Mouse (Mus musculus) retina, embryonic 14.5 days (tissue): ENCODE results near the gene Galp.
"Not testable (repeated sequence)": the region's sequence is repeated elsewhere in the genome, so short reads cannot be mapped to it uniquely, and the experiment has no call there.

ENCODE experiments used
- DNase-seq: peaks from one replicate; pipeline ENCODE4 v3.0.0-alpha.2; 2015; ENCODE audit warnings: low spot score

Gene Galp

GRCm38 (mm10) chr7:6196790-6197189 lies at the start of gene Galp:
Galp (plus strand) TSS chr7:6197090.
- no peak for DNase-seq

GRCm38 (mm10) chr7:6147688-6148087 lies 49.2 kb upstream of the Galp start:
- DNase-seq: no peak

DNA sequence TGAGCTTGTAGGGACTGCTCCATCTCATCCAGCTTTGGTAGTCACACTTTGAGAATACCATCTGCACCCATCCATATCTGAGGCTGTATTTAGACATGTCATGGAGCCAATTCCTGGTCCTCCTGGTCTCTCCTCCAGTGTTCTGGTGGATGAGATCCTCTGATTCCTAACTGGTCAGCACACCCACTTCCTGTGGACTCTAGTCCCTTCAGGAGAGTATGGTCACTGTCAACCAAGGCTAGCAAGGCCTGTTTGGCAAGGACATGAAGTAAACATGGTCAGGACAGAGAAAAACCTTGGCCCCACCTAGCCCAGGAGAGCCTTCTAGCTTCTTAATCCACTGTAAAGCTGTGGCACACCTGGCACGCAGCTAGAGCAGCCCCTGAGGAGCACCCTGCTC lies 45.6 kb upstream of the Galp start:
- DNase-seq: no peak

- DNase-seq: no peak
These were observed 44.9 kb upstream of the Galp start for GRCm38 (mm10) chr7:6152036-6152435.

- DNase-seq: no peak
These were observed 43.8 kb upstream of the Galp start for GRCm38 (mm10) chr7:6153131-6153530.

DNA sequence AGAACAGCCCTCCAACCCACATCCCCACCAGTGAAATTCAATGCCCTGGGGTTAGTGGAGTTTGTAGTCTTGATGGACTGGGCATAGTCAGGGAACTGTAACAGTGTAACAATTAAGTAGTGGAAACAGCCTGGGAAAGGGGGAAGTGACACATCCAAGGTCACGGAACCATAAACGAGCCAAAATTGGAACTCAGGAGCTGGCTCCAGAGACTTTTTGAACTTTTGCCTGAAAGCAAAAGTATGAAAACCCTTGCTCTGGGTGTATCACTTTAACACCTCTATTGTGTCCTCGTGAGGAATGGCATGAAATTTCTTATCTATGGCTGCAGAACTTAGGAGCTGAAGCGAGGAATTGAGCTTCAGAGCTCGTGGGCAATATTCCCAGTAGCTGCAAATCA lies 42.7 kb upstream of the Galp start:
- no peak for DNase-seq

GRCm38 (mm10) chr7:6155031-6155872 lies 41.6 kb upstream of the Galp start:
- DNase-seq: peak; percentile 81

DNA sequence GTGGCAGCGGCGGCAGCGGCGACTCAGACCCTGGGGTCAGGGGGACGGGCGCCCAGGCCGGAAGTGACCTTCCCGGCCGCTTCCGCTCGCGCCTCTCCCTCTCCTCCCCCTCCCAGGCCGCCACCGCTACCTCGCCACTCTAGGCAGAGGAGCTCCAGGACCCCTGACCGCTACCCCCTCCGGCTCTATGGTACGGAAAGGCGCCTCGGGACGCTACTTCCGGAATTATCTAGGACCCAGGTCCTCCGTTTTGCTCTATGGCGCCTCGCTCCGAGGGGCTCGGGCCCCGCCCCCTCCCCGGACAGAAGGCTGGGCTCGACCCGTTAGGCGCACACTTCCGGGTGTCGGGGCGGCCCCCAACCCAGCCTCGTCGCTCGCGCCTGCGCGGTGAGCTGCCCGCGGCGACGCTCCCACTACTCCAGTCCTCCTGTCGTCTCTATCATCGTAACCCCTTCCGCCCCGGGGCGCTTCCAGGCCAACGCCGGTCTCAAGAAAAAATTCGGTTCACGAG lies 40.9 kb upstream of the Galp start, which contains the start of gene Zfp787:
Zfp787 (minus strand) TSS at position 97 of the 511 bp plus-strand sequence.
- DNase-seq: peak; percentile 97

- no peak for DNase-seq
These were observed 39.9 kb upstream of the Galp start for GRCm38 (mm10) chr7:6156901-6157472.

GRCm38 (mm10) chr7:6157479-6157878 lies 39.4 kb upstream of the Galp start:
- no peak for DNase-seq

DNA sequence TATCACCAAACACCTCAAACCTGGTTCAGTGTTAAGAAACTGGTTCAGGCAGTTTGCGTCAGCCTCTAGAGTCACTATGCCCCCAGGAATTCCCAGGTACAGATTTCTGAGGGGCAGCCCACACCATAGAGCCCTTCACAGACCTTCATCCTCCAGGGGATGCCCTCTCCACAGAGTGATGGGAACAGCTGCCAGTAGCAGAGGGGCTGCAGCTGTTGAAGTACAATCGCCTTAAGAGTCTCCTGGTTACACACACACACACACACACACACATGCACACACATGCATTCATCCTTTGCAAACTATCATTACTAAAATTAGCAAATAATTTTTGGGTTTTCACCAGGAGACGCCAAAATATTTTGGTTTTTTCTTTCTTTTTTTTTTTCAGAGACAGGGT lies 37.3 kb upstream of the Galp start:
- no peak for DNase-seq

GRCm38 (mm10) chr7:6161541-6161940 lies 35.3 kb upstream of the Galp start:
- DNase-seq: no peak

DNA sequence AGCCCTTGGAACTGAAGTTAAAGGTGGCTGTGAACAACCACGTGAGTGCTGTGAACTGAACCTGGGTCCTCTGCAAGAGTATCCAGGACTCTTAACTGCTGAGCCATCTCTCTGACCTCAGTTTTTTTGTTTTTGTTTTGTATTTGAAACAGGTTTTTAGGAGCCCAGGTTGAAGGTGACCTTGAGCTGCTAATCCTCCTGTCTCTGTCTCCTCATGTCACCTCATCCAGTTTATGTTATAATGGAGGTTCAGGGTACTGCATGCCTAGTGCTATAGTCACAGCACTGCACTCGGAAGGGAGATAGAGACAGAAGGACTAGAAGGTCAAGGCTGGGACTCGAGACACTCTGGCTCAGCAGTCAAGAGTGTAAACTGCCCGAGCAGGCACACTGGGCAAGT lies 34.7 kb upstream of the Galp start:
- no peak for DNase-seq

GRCm38 (mm10) chr7:6164671-6165070 lies 32.2 kb upstream of the Galp start:
- no peak for DNase-seq

- DNase-seq: no peak
These were observed 27.5 kb upstream of the Galp start for GRCm38 (mm10) chr7:6169403-6169802.

GRCm38 (mm10) chr7:6170391-6170790 lies 26.5 kb upstream of the Galp start:
- DNase-seq: no peak

DNA sequence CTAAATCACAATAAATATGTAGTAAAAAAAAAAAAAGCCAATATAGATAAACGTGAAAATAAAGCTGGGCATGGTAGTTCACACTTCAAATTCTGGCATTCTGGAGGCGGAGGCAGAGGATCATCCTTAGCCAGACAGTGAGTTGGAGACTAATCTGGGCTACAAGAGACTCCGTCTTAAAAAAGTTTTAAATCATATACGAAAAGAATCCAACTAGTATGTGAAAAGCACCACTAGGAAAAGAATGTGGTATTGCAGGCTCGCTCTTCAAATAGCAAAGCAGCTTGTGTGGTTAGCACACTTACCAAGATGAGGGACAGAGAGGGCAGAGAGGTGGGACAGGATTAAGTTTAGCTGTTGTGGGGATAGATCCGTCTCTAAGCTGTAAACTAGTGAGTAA lies 26.0 kb upstream of the Galp start:
- no peak for DNase-seq

DNA sequence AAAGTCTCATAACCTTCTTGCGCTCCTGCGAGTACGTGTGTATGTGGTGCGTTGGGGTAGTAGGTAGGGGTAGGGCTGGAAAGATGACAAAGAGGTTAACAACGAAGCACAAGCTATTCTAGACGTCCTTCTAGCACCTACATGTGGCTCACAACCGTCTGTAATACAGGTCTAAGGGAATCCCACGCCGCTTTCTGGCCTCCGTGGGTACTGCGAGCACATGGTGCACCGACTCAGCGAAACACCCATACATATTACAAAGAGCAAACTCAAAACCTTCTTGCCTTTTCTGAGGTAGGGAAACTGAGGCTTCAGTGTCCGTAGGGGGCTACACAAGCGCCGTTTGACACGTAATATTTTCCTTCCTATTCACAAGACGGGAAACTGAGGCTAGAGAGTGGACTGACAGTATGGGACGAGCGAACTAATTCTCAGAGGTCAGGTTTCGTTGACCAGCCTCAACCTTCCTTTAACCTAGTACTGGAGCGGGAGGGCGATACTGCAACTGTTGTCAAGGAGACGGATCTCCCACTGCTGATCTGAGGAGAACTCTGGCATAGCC lies 25.4 kb upstream of the Galp start:
- DNase-seq: peak; percentile 71

GRCm38 (mm10) chr7:6172006-6172649 lies 24.8 kb upstream of the Galp start, which contains the start of gene Zfp444:
Zfp444 (plus strand) TSS chr7:6172226.
- DNase-seq: peak; percentile 98

DNA sequence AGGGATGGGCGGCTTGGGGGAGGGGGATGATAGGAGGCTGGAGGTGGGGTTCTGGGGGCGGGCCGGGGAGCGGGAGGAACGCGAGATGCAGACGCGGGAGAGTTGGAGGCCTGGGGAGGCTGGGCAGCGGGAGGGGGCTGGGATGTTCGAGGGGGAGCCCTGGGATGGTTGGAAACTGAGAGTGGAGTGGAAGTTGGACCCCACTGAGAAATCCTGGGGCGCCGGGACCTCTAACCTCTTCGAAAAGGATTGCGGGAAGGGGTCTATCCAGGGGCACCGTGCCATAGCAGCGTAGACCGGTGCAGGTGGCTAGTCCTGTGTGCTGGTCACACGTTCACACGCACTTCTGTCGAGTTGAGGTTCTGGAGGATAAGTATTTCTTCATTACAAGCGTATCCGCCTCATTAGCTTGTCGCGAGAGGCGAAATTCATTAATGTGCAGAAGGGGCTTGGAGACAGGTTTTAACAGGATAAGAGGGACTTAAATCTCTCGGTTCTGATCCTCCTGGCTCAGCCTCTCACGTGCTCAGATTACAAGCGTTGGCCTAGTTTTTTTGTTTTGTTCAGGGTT lies 24.1 kb upstream of the Galp start:
- no peak for DNase-seq

DNA sequence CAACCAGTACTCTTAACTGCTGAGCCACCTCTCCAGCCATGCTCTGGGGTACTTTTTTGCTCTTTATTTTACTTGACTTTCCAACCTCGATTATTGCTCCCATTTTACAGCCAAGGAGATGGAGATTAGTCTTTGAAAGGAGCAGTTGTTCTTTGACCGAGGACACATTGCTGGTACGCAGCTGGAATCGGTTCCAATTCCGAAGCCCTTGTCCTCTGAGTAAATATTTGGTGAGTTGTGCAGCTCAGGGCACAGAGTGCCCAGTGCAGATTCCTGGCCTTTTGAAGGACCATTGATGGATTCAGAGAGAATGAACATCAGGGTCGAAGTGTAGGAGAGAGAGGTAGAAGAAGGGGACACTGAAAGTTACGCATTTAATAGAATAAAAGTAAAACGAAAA lies 23.0 kb upstream of the Galp start:
- DNase-seq: no peak

DNA sequence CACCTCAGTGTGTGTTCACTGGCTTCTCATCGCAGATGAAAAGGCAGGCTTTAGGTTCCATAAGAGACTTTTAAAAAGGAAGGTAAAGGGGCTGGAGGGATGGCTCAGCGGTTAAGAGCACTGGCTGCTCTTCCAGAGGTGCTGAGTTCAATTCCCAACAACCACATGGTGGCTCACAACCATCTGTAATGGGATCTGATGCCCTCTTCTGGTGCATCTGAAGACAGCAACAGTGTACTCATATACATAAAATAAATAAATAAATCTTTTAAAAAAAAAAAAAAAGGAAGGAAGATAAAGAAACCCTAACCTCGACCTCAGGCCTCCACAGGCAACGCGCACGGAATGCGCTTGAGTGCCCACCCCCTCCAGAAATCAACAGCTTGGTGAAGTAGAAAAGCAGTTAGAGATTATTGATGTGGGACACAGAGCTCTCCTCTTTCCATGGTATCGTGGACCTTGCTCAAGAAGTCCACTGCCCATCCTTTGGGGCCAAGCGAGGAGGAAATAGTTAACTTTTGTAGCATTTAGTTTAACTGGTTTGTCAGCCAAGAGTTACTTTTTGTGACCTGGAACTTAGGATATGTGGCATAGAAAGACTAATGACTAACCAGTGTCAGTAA lies 22.4 kb upstream of the Galp start:
- DNase-seq: not testable (repeated sequence)
